24 mouse cellular contexts compared by ENCODE assay signal in genomic region chr1:71681306-71681705, GRCm38 (mm10). TPM values are rescaled to one million over a fixed set of nuclear protein-coding genes. Genes with fewer than 3 reads are reported as not detected.
A peak's percentile ranks its signal among the peaks of the same experiment; 100 is the strongest.
DNase-seq lines count a peak whose midpoint lies in the region; ATAC-seq and TF ChIP-seq lines count a peak whose summit lies in the region.
"Had no signal": no experiment of that assay in that cellular context is flagged by ENCODE, and none has a peak within 500 bp of the region (broad histone marks: within the 10 kb centered on the region; RNA-seq: fewer than 3 reads in every experiment).

No protein-coding gene starts in this region.

- 24% methylated on average over 2 of the region's 2 CpGs for WGBS in intestine, embryonic 14.5 days
- 22% methylated on average over 2 of the region's 2 CpGs for WGBS in intestine, postnatal 0 days
- 4% methylated on average over 2 of the region's 2 CpGs for WGBS in liver, embryonic 11.5 days

- no peaks in the 10 kb centered on the region for H3K27me3 ChIP-seq in intestine, embryonic 14.5 days (replicated peaks; ENCODE audit: control insufficient read depth, insufficient read depth, low read length)
- H3K27me3 ChIP-seq in intestine, postnatal 0 days (replicated peaks; ENCODE audit: control insufficient read depth, insufficient read depth, low read length), result no peaks in the 10 kb centered on the region
- H3K27me3 ChIP-seq in liver, embryonic 11.5 days (replicated peaks; ENCODE audit: control insufficient read depth, insufficient read depth, low read length), result no peaks in the 10 kb centered on the region
- H3K27me3 ChIP-seq: embryonic facial prominence, embryonic 13.5 days had no signal

- no peak for DNase-seq in intestine, embryonic 14.5 days (ENCODE audit: low spot score)
- no peak for DNase-seq in liver, embryonic 11.5 days (ENCODE audit: low spot score)
- DNase-seq in adrenal gland, postnatal 25 days, result no peak
- no peak for DNase-seq in spleen, postnatal 10 days (ENCODE audit: low spot score in 2 of 2)
- DNase-seq: adrenal gland, adult 8-10 months; cerebellum, adult 18-20 months; cerebellum, postnatal 14 days; gastrocnemius, postnatal 10 days; kidney, adult 18-20 months; kidney, postnatal 10 days; right cerebral cortex, postnatal 14 days; thymus, postnatal 14 days had no signal

- no peaks in the 10 kb centered on the region for H3K36me3 ChIP-seq in intestine, embryonic 14.5 days (ENCODE audit: control insufficient read depth, insufficient read depth, low read length)
- no peaks in the 10 kb centered on the region for H3K36me3 ChIP-seq in intestine, postnatal 0 days (ENCODE audit: control insufficient read depth, insufficient read depth)
- H3K36me3 ChIP-seq in liver, embryonic 11.5 days (ENCODE audit: control insufficient read depth, insufficient read depth, low read length), result no peaks in the 10 kb centered on the region
- H3K36me3 ChIP-seq: embryonic facial prominence, embryonic 13.5 days; hindbrain, embryonic 10.5 days; limb, embryonic 10.5 days had no signal

- H3K4me1 ChIP-seq in intestine, embryonic 14.5 days (replicated peaks; ENCODE audit: control insufficient read depth, insufficient read depth, low read length), result peaks cover 12% of the 10 kb centered on the region
- H3K4me1 ChIP-seq in intestine, postnatal 0 days (replicated peaks; ENCODE audit: control insufficient read depth, insufficient read depth, low read length), result no peaks in the 10 kb centered on the region; the same call in 1 of the 2 replicates
- H3K4me1 ChIP-seq in embryonic fibroblast, embryonic 13.5 days (ENCODE audit: control insufficient read depth, insufficient read depth, low read length), result peaks cover 17% of the 10 kb centered on the region
- peaks cover 4% of the 10 kb centered on the region; the same call in 1 of the 2 replicates for H3K4me1 ChIP-seq in liver, embryonic 11.5 days (replicated peaks; ENCODE audit: control insufficient read depth, insufficient read depth, low read length)

- 0 out of 2 replicates have a peak, but pooled peaks cover 2% of the 10 kb centered on the region for H3K9me3 ChIP-seq in intestine, embryonic 14.5 days (ENCODE audit: control insufficient read depth, low read length)
- no peaks in the 10 kb centered on the region for H3K9me3 ChIP-seq in intestine, postnatal 0 days (ENCODE audit: control insufficient read depth)
- H3K9me3 ChIP-seq in liver, embryonic 11.5 days (ENCODE audit: control insufficient read depth, low read length), result no peaks in the 10 kb centered on the region
- H3K9me3 ChIP-seq: embryonic facial prominence, embryonic 13.5 days; hindbrain, embryonic 10.5 days; limb, embryonic 10.5 days had no signal

- TF ChIP-seq CTCF in intestine, postnatal 0 days (IDR thresholded peaks at IDR 0.05; ENCODE audit: low read depth), result no peak
- no peak for TF ChIP-seq CTCF in embryonic fibroblast, embryonic 13.5 days (IDR thresholded peaks at IDR 0.05; ENCODE audit: borderline replicate concordance, insufficient read depth, low read length)

- no peak for TF ChIP-seq POLR2A in embryonic fibroblast, embryonic 13.5 days (IDR thresholded peaks at IDR 0.05; ENCODE audit: low read depth, low read length)

- 0 out of 2 replicates have a peak overlapping the region, but pooled peaks have one; percentile 11 for H3K27ac ChIP-seq in intestine, embryonic 14.5 days (ENCODE audit: low read depth)
- no peak overlapping the region for H3K27ac ChIP-seq in intestine, postnatal 0 days (ENCODE audit: low read depth, low read length)
- H3K27ac ChIP-seq in embryonic fibroblast, embryonic 13.5 days (ENCODE audit: insufficient read depth, low read length), result peak overlapping the region; percentile 84
- no peak overlapping the region for H3K27ac ChIP-seq in liver, embryonic 11.5 days (ENCODE audit: low read depth, low read length)
- H3K27ac ChIP-seq: hindbrain, embryonic 10.5 days; limb, embryonic 10.5 days had no signal

- 0 out of 2 replicates have a peak, but pooled peaks have one; percentile 19 for ATAC-seq in intestine, embryonic 14.5 days (replicated peaks; ENCODE audit: low FRiP score, low TSS enrichment, low read depth)
- ATAC-seq in intestine, postnatal 0 days, result no peak
- ATAC-seq in liver, embryonic 11.5 days (replicated peaks; ENCODE audit: low FRiP score), result peak; percentile 92
- ATAC-seq in megakaryocyte-erythroid progenitor cell, adult 5-6 weeks (replicated peaks; ENCODE audit: low FRiP score, low TSS enrichment, poor library complexity, severe bottlenecking), result peak; percentile 63
- ATAC-seq: activated CD4-positive, CD25-positive, alpha-beta regulatory T cell, adult 4 months; forebrain, embryonic 16.5 days; hindbrain, embryonic 16.5 days; lung, postnatal 0 days had no signal

- no peak overlapping the region for H3K4me2 ChIP-seq in intestine, embryonic 14.5 days (ENCODE audit: low read length)
- no peak overlapping the region for H3K4me2 ChIP-seq in intestine, postnatal 0 days (replicated peaks; ENCODE audit: low read depth)
- no peak overlapping the region for H3K4me2 ChIP-seq in liver, embryonic 11.5 days
- H3K4me2 ChIP-seq: embryonic facial prominence, embryonic 13.5 days; midbrain, embryonic 11.5 days had no signal

- H3K4me3 ChIP-seq in intestine, embryonic 14.5 days (ENCODE audit: low read depth, low read length), result no peak overlapping the region
- no peak overlapping the region for H3K4me3 ChIP-seq in intestine, postnatal 0 days (ENCODE audit: low read depth, low read length)
- H3K4me3 ChIP-seq in embryonic fibroblast, embryonic 13.5 days (ENCODE audit: insufficient read depth, low read length), result no peak overlapping the region
- no peak overlapping the region for H3K4me3 ChIP-seq in liver, embryonic 11.5 days (ENCODE audit: low read depth, low read length)
- H3K4me3 ChIP-seq: embryonic facial prominence, embryonic 13.5 days; hindbrain, embryonic 10.5 days; limb, embryonic 10.5 days had no signal

- no peak overlapping the region for H3K9ac ChIP-seq in intestine, embryonic 14.5 days (ENCODE audit: low read length)
- no peak overlapping the region for H3K9ac ChIP-seq in intestine, postnatal 0 days (ENCODE audit: low read depth, low read length)
- no peak overlapping the region for H3K9ac ChIP-seq in liver, embryonic 11.5 days (ENCODE audit: low read depth, low read length)
- H3K9ac ChIP-seq: embryonic facial prominence, embryonic 13.5 days had no signal

RNA-seq across cellular contexts. Expression of gene Fn1, which starts 28.3 kb away (rescaled TPM):
- polyA plus RNA-seq in intestine, embryonic 14.5 days (2014; fragmentation: Nextera tagmentation; extraction: Ambion mirVana), result 115 and 136 TPM in 2 replicates
- polyA plus RNA-seq in intestine, postnatal 0 days (2015; fragmentation: Nextera tagmentation; extraction: Ambion mirVana), result 38.3 and 43.1 TPM in 2 replicates
- 3,197 and 4,910 TPM in 2 replicates for polyA plus RNA-seq in embryonic fibroblast, embryonic 13.5 days (2011; ENCODE audit: insufficient read length, low read depth, missing spikeins)
- 171 and 175 TPM in 2 replicates for polyA plus RNA-seq in liver, embryonic 11.5 days (2014; fragmentation: Nextera tagmentation; extraction: Ambion mirVana)
- 0.68 TPM in 1 of 2 replicates, not detected in the other for total RNA-seq in megakaryocyte-erythroid progenitor cell, adult 5-6 weeks (2014; fragmentation: Nextera tagmentation)
- 1.3 and 2.2 TPM in 2 replicates for total RNA-seq in megakaryocyte-erythroid progenitor cell, adult 5-6 weeks (2017)
- 26.8 and 42.6 TPM in 2 replicates for total RNA-seq in adrenal gland, postnatal 25 days (2021)
- total RNA-seq: MEL had no signal

Comparison
In these comparisons a context has a peak if more than half of its experiments do, and no peak if none do; other contexts are left out.
1. H3K27ac ChIP-seq: peak in intestine, embryonic 14.5 days (single experiment) and embryonic fibroblast, embryonic 13.5 days (single experiment); none in intestine, postnatal 0 days (single experiment) and liver, embryonic 11.5 days (single experiment).
2. RNA of gene Fn1, which starts 28.3 kb away (polyA plus RNA-seq): 3,197 to 4,910 TPM in embryonic fibroblast, embryonic 13.5 days; 171 to 175 TPM in liver, embryonic 11.5 days, 115 to 136 TPM in intestine, embryonic 14.5 days and 38.3 to 43.1 TPM in intestine, postnatal 0 days; every median in the first group is over 10 times any median in the second.